In genomic region chr12:86724300-86724699, GRCm38 (mm10) we compare ENCODE assay signal across 28 mouse cellular contexts. TPM values are rescaled to one million over a fixed set of nuclear protein-coding genes. Genes with fewer than 3 reads are reported as not detected.
DNase-seq lines count a peak whose midpoint lies in the region; ATAC-seq and TF ChIP-seq lines count a peak whose summit lies in the region.
"Had no signal": no experiment of that assay in that cellular context is flagged by ENCODE, and none has a peak within 500 bp of the region (broad histone marks: within the 10 kb centered on the region; RNA-seq: fewer than 3 reads in every experiment).

No protein-coding gene starts in this region.

- no peaks in the 10 kb centered on the region for H3K27me3 ChIP-seq in embryonic facial prominence, embryonic 14.5 days (replicated peaks; ENCODE audit: control insufficient read depth, insufficient read depth, low read length)
- H3K27me3 ChIP-seq in embryonic facial prominence, embryonic 10.5 days (replicated peaks; ENCODE audit: low read depth, poor library complexity, severe bottlenecking): no peaks in the 10 kb centered on the region
- H3K27me3 ChIP-seq in heart, embryonic 12.5 days (replicated peaks): no peaks in the 10 kb centered on the region
- H3K27me3 ChIP-seq in testis, adult 2 months (ENCODE audit: control insufficient read depth, insufficient read depth, low read length): no peaks in the 10 kb centered on the region
- H3K27me3 ChIP-seq: embryonic facial prominence, embryonic 13.5 days; kidney, embryonic 15.5 days; limb, embryonic 15.5 days; midbrain, embryonic 12.5 days had no signal

- peaks cover 7% of the 10 kb centered on the region; the same call in 1 of the 2 replicates for H3K4me1 ChIP-seq in embryonic facial prominence, embryonic 14.5 days (ENCODE audit: control insufficient read depth, insufficient read depth, low read length)
- peaks cover 12% of the 10 kb centered on the region for H3K4me1 ChIP-seq in embryonic facial prominence, embryonic 10.5 days
- peaks cover 39% of the 10 kb centered on the region for H3K4me1 ChIP-seq in heart, embryonic 12.5 days (replicated peaks)
- no peaks in the 10 kb centered on the region for H3K4me1 ChIP-seq in testis, adult 2 months (ENCODE audit: control insufficient read depth, insufficient read depth, low read length)

- no peak overlapping the region for H3K4me3 ChIP-seq in embryonic facial prominence, embryonic 14.5 days (ENCODE audit: low read depth, low read length)
- H3K4me3 ChIP-seq in embryonic facial prominence, embryonic 10.5 days: no peak overlapping the region
- H3K4me3 ChIP-seq in heart, embryonic 12.5 days: no peak overlapping the region
- H3K4me3 ChIP-seq in testis, adult 2 months (ENCODE audit: control insufficient read depth, low read depth, low read length): peak overlapping the region; percentile 62
- H3K4me3 ChIP-seq: embryonic facial prominence, embryonic 13.5 days; hindbrain, embryonic 10.5 days; kidney, embryonic 15.5 days; limb, embryonic 15.5 days; midbrain, embryonic 12.5 days had no signal

- peak; percentile 44 for DNase-seq in embryonic facial prominence, embryonic 14.5 days (ENCODE audit: low spot score)
- DNase-seq in embryonic facial prominence, embryonic 10.5 days (ENCODE audit: low spot score): no peak
- DNase-seq in heart, postnatal 4 days: no peak
- no peak for DNase-seq in testis, postnatal 10 days (ENCODE audit: low spot score)
- peak; percentile 6 for DNase-seq in naive thymus-derived CD4-positive, alpha-beta T cell, adult 2 months (ENCODE audit: low read depth)
- DNase-seq: adrenal gland, postnatal 14 days; cerebellum, postnatal 14 days; gastrocnemius, postnatal 10 days; kidney, postnatal 36 days; left cerebral cortex, postnatal 4 days; lung, embryonic 14.5 days had no signal

- H3K36me3 ChIP-seq in embryonic facial prominence, embryonic 14.5 days (ENCODE audit: control insufficient read depth, insufficient read depth, low read length): 0 out of 2 replicates have a peak, but pooled peaks cover 7% of the 10 kb centered on the region
- peaks cover 5% of the 10 kb centered on the region; the same call in 1 of the 2 replicates for H3K36me3 ChIP-seq in embryonic facial prominence, embryonic 10.5 days (replicated peaks)
- peaks cover 14% of the 10 kb centered on the region; the same call in 1 of the 2 replicates for H3K36me3 ChIP-seq in heart, embryonic 12.5 days
- no peaks in the 10 kb centered on the region; the same call in 1 of the 2 replicates for H3K36me3 ChIP-seq in testis, adult 2 months (ENCODE audit: control insufficient read depth, insufficient read depth, low read length)
- H3K36me3 ChIP-seq: limb, embryonic 15.5 days had no signal

- no peak for TF ChIP-seq CTCF in testis, adult 2 months (IDR thresholded peaks at IDR 0.05; ENCODE audit: control insufficient read depth, insufficient read depth, insufficient replicate concordance, low read depth, low read length)

- ATAC-seq in embryonic facial prominence, embryonic 14.5 days (ENCODE audit: low read depth): no peak
- no peak for ATAC-seq in heart, embryonic 12.5 days (ENCODE audit: insufficient number of reproducible peaks, low FRiP score)
- ATAC-seq: CD4-positive, CD25-positive, alpha-beta regulatory T cell, adult 4 months; intestine, postnatal 0 days had no signal

- no peak for TF ChIP-seq POLR2A in testis, adult 2 months (IDR thresholded peaks at IDR 0.05; ENCODE audit: control insufficient read depth, low read depth, low read length)

- no peak overlapping the region for H3K4me2 ChIP-seq in embryonic facial prominence, embryonic 14.5 days (ENCODE audit: low read depth, low read length)
- 0 out of 2 replicates have a peak overlapping the region, but pooled peaks have one; percentile 7 for H3K4me2 ChIP-seq in heart, embryonic 12.5 days
- H3K4me2 ChIP-seq: kidney, embryonic 15.5 days; limb, embryonic 15.5 days; midbrain, embryonic 12.5 days had no signal

- WGBS in embryonic facial prominence, embryonic 14.5 days: 65% methylated on average over 2 of the region's 2 CpGs
- 75% methylated on average over 2 of the region's 2 CpGs for WGBS in embryonic facial prominence, embryonic 10.5 days
- WGBS in heart, embryonic 12.5 days: 28% methylated on average over 2 of the region's 2 CpGs

- H3K27ac ChIP-seq in embryonic facial prominence, embryonic 14.5 days (replicated peaks; ENCODE audit: low read depth, low read length): no peak overlapping the region
- no peak overlapping the region for H3K27ac ChIP-seq in embryonic facial prominence, embryonic 10.5 days (replicated peaks)
- H3K27ac ChIP-seq in heart, embryonic 12.5 days (ENCODE audit: poor library complexity, severe bottlenecking): peak overlapping the region; percentile 12; the same call in 1 of the 2 replicates
- H3K27ac ChIP-seq in testis, adult 2 months (ENCODE audit: control insufficient read depth, insufficient read depth, low read depth, low read length): no peak overlapping the region
- H3K27ac ChIP-seq: embryonic facial prominence, embryonic 13.5 days; hindbrain, embryonic 10.5 days; kidney, embryonic 15.5 days; limb, embryonic 15.5 days; liver, embryonic 14.5 days; midbrain, embryonic 12.5 days had no signal

- H3K9me3 ChIP-seq in embryonic facial prominence, embryonic 14.5 days (ENCODE audit: control insufficient read depth, low read length): no peaks in the 10 kb centered on the region
- no peaks in the 10 kb centered on the region for H3K9me3 ChIP-seq in embryonic facial prominence, embryonic 10.5 days
- no peaks in the 10 kb centered on the region for H3K9me3 ChIP-seq in heart, embryonic 12.5 days (replicated peaks)
- H3K9me3 ChIP-seq: embryonic facial prominence, embryonic 13.5 days; hindbrain, embryonic 10.5 days; kidney, embryonic 15.5 days; limb, embryonic 15.5 days; midbrain, embryonic 12.5 days had no signal

- no peak overlapping the region; the same call in 1 of the 2 replicates for H3K9ac ChIP-seq in embryonic facial prominence, embryonic 14.5 days (ENCODE audit: low read depth, low read length)
- no peak overlapping the region for H3K9ac ChIP-seq in heart, embryonic 12.5 days
- H3K9ac ChIP-seq: embryonic facial prominence, embryonic 13.5 days; kidney, embryonic 15.5 days; limb, embryonic 15.5 days; liver, embryonic 14.5 days; lung, embryonic 14.5 days; midbrain, embryonic 12.5 days had no signal

RNA-seq across cellular contexts. Expression of gene Angel1, which starts 2.0 kb away (rescaled TPM):
- polyA plus RNA-seq in embryonic facial prominence, embryonic 14.5 days (2014; fragmentation: Nextera tagmentation; extraction: Ambion mirVana): 12.9 TPM in 2 replicates
- polyA plus RNA-seq in embryonic facial prominence, embryonic 10.5 days (2016; fragmentation: Nextera tagmentation; extraction: Ambion mirVana): 14.3 and 15.5 TPM in 2 replicates
- 10.6 and 12.3 TPM in 2 replicates for polyA plus RNA-seq in heart, embryonic 12.5 days (2016; fragmentation: Nextera tagmentation; extraction: Ambion mirVana)
- total RNA-seq in heart, postnatal 4 days (2021): 1 to 10 TPM; 5.2 to 5.3 TPM
- 188 and 191 TPM in 2 replicates for polyA plus RNA-seq in testis, adult 2 months (2012; rRNA removed)

RNA-seq across cellular contexts. Expression of gene Lrrc74a, which starts 9.9 kb away (rescaled TPM):
- not detected in 2 replicates for polyA plus RNA-seq in embryonic facial prominence, embryonic 14.5 days (2014; fragmentation: Nextera tagmentation; extraction: Ambion mirVana)
- not detected in 2 replicates for polyA plus RNA-seq in embryonic facial prominence, embryonic 10.5 days (2016; fragmentation: Nextera tagmentation; extraction: Ambion mirVana)
- polyA plus RNA-seq in heart, embryonic 12.5 days (2016; fragmentation: Nextera tagmentation; extraction: Ambion mirVana): not detected in 2 replicates
- not detected for total RNA-seq in heart, postnatal 4 days (2021)
- 75.3 and 76.4 TPM in 2 replicates for polyA plus RNA-seq in testis, adult 2 months (2012; rRNA removed)
- total RNA-seq: adrenal gland, postnatal 14 days; gastrocnemius, postnatal 10 days; granulocyte monocyte progenitor cell, adult 5-6 weeks; layer of hippocampus, postnatal 10 days; left cerebral cortex, adult 8-10 months; left cerebral cortex, postnatal 4 days; megakaryocyte, adult 5-6 weeks; neutrophil, adult 5-6 weeks had no signal
- polyA plus RNA-seq: CD4-positive, CD25-positive, alpha-beta regulatory T cell, adult 4 months; embryonic facial prominence, embryonic 13.5 days; heart, postnatal 0 days; hindbrain, embryonic 10.5 days; intestine, postnatal 0 days; kidney, embryonic 15.5 days; limb, embryonic 15.5 days; liver, embryonic 14.5 days; lung, embryonic 14.5 days; midbrain, embryonic 12.5 days; stomach, embryonic 16.5 days had no signal

RNA-seq across cellular contexts. Expression of gene Vash1, which starts 45.8 kb away (rescaled TPM):
- 11.0 and 12.3 TPM in 2 replicates for polyA plus RNA-seq in embryonic facial prominence, embryonic 14.5 days (2014; fragmentation: Nextera tagmentation; extraction: Ambion mirVana)
- polyA plus RNA-seq in embryonic facial prominence, embryonic 10.5 days (2016; fragmentation: Nextera tagmentation; extraction: Ambion mirVana): 13.5 and 14.7 TPM in 2 replicates
- 10.5 and 11.6 TPM in 2 replicates for polyA plus RNA-seq in heart, embryonic 12.5 days (2016; fragmentation: Nextera tagmentation; extraction: Ambion mirVana)
- total RNA-seq in heart, postnatal 4 days (2021): 10 to 100 TPM; 53.5 to 56.7 TPM
- polyA plus RNA-seq in testis, adult 2 months (2012; rRNA removed): 3.9 and 4.3 TPM in 2 replicates
- total RNA-seq: megakaryocyte, adult 5-6 weeks; neutrophil, adult 5-6 weeks had no signal
- polyA plus RNA-seq: CD4-positive, CD25-positive, alpha-beta regulatory T cell, adult 4 months had no signal

Comparison
In these comparisons a context has a peak if more than half of its experiments do, and no peak if none do; other contexts are left out.
1. DNase-seq: peak in embryonic facial prominence, embryonic 14.5 days (single experiment) and naive thymus-derived CD4-positive, alpha-beta T cell, adult 2 months (single experiment); none in embryonic facial prominence, embryonic 10.5 days (single experiment), heart, postnatal 4 days (single experiment) and testis, postnatal 10 days (single experiment).
2. RNA of gene Angel1, which starts 2.0 kb away (polyA plus RNA-seq): 188 to 191 TPM in testis, adult 2 months; 14.3 to 15.5 TPM in embryonic facial prominence, embryonic 10.5 days, 12.9 TPM in embryonic facial prominence, embryonic 14.5 days and 10.6 to 12.3 TPM in heart, embryonic 12.5 days; every median in the first group is over 10 times any median in the second.
3. RNA of gene Lrrc74a, which starts 9.9 kb away (polyA plus RNA-seq): 75.3 to 76.4 TPM in testis, adult 2 months; not detected in embryonic facial prominence, embryonic 14.5 days, not detected in embryonic facial prominence, embryonic 10.5 days and not detected in heart, embryonic 12.5 days; every median in the first group is over 10 times any median in the second.